Mouse (Mus musculus): Measurements from ENCODE around the gene Lhfpl2.

- TF ChIP-seq CTCF (IDR thresholded peaks at IDR 0.05; ENCODE audit: low read depth), result no peak
- no peak for TF ChIP-seq EP300 (optimal IDR thresholded peaks at IDR 0.05)
Observed at GRCm38 (mm10) chr13:94174577-94175279, 117.1 kb downstream of the Lhfpl2 start.
